In genomic region chr17:78608135-78608670, GRCm38 (mm10) we compare ENCODE assay signal across 18 mouse cellular contexts.
DNase-seq lines count a peak whose midpoint lies in the region; ATAC-seq and TF ChIP-seq lines count a peak whose summit lies in the region.
"Had no signal": no experiment of that assay in that cellular context is flagged by ENCODE, and none has a peak within 500 bp of the region (broad histone marks: within the 10 kb centered on the region; RNA-seq: fewer than 3 reads in every experiment).

No protein-coding gene starts in this region.

- TF ChIP-seq CTCF in E14TG2a.4 (conservative IDR thresholded peaks at IDR 0.05; ENCODE audit: low read length) = no peak
- no peak for TF ChIP-seq CTCF in lung, postnatal 0 days (IDR thresholded peaks at IDR 0.05)

- no peak overlapping the region for H3K9ac ChIP-seq in kidney, embryonic 16.5 days (replicated peaks; ENCODE audit: low read length)
- no peak overlapping the region for H3K9ac ChIP-seq in lung, postnatal 0 days (replicated peaks; ENCODE audit: low read depth)
- H3K9ac ChIP-seq: forebrain, embryonic 12.5 days; midbrain, embryonic 13.5 days had no signal

- H3K4me2 ChIP-seq in kidney, embryonic 16.5 days (replicated peaks; ENCODE audit: low read depth, low read length) = no peak overlapping the region
- no peak overlapping the region for H3K4me2 ChIP-seq in lung, postnatal 0 days (replicated peaks; ENCODE audit: low read depth, low read length)
- H3K4me2 ChIP-seq: forebrain, embryonic 12.5 days; midbrain, embryonic 13.5 days had no signal

- no peak overlapping the region for H3K4me3 ChIP-seq in kidney, embryonic 16.5 days (ENCODE audit: low read length)
- H3K4me3 ChIP-seq in E14TG2a.4 (replicated peaks; ENCODE audit: low read length) = 0 out of 2 replicates have a peak overlapping the region, but pooled peaks have one; percentile 7
- H3K4me3 ChIP-seq in lung, postnatal 0 days (ENCODE audit: low read depth, low read length) = no peak overlapping the region
- H3K4me3 ChIP-seq: forebrain, embryonic 12.5 days; heart, adult 2 months; layer of hippocampus, adult 2 months; midbrain, embryonic 13.5 days had no signal

- H3K36me3 ChIP-seq in kidney, embryonic 16.5 days (ENCODE audit: insufficient read depth, low read length) = no peaks in the 10 kb centered on the region
- H3K36me3 ChIP-seq in E14TG2a.4 (ENCODE audit: insufficient read depth, low read length) = no peaks in the 10 kb centered on the region
- no peaks in the 10 kb centered on the region for H3K36me3 ChIP-seq in lung, postnatal 0 days (ENCODE audit: insufficient read depth, low read length)
- H3K36me3 ChIP-seq: forebrain, embryonic 12.5 days; G1E; midbrain, embryonic 13.5 days had no signal

- no peaks in the 10 kb centered on the region for H3K4me1 ChIP-seq in kidney, embryonic 16.5 days (ENCODE audit: insufficient read depth, low read length)
- peaks cover 10% of the 10 kb centered on the region for H3K4me1 ChIP-seq in E14TG2a.4 (replicated peaks; ENCODE audit: low read depth, low read length)
- no peaks in the 10 kb centered on the region for H3K4me1 ChIP-seq in lung, postnatal 0 days (ENCODE audit: insufficient read depth, low read depth, low read length)
- H3K4me1 ChIP-seq: forebrain, embryonic 12.5 days; midbrain, embryonic 13.5 days had no signal

- H3K27ac ChIP-seq in kidney, embryonic 16.5 days (ENCODE audit: low read length) = no peak overlapping the region
- no peak overlapping the region for H3K27ac ChIP-seq in lung, postnatal 0 days (ENCODE audit: low read length)
- H3K27ac ChIP-seq: forebrain, embryonic 12.5 days; heart, adult 2 months; layer of hippocampus, adult 2 months; midbrain, embryonic 13.5 days had no signal

- no peaks in the 10 kb centered on the region for H3K27me3 ChIP-seq in kidney, embryonic 16.5 days (ENCODE audit: insufficient read depth, low read length)
- no peaks in the 10 kb centered on the region for H3K27me3 ChIP-seq in E14TG2a.4 (ENCODE audit: insufficient read depth, low read length)
- H3K27me3 ChIP-seq in lung, postnatal 0 days (replicated peaks; ENCODE audit: insufficient read depth, low read length) = no peaks in the 10 kb centered on the region
- H3K27me3 ChIP-seq: forebrain, embryonic 12.5 days; midbrain, embryonic 13.5 days had no signal

- ATAC-seq in kidney, embryonic 16.5 days (ENCODE audit: low FRiP score, low TSS enrichment) = no peak
- no peak for ATAC-seq in lung, postnatal 0 days
- ATAC-seq: midbrain, embryonic 13.5 days had no signal

- 17% methylated on average over 16 of the region's 16 CpGs for WGBS in kidney, embryonic 16.5 days
- 31% methylated on average over 16 of the region's 16 CpGs for WGBS in lung, postnatal 0 days

- H3K9me3 ChIP-seq in kidney, embryonic 16.5 days (ENCODE audit: low read length) = no peaks in the 10 kb centered on the region
- H3K9me3 ChIP-seq in E14TG2a.4 (ENCODE audit: low read length) = peaks cover 4% of the 10 kb centered on the region
- no peaks in the 10 kb centered on the region for H3K9me3 ChIP-seq in lung, postnatal 0 days (ENCODE audit: low read length)
- H3K9me3 ChIP-seq: forebrain, embryonic 12.5 days; G1E; midbrain, embryonic 13.5 days had no signal

- TF ChIP-seq EP300 in lung, postnatal 0 days (IDR thresholded peaks at IDR 0.05) = no peak

- peak; percentile 39 for DNase-seq in kidney, adult 11 months
- DNase-seq in embryo, embryonic 11.5 days (ENCODE audit: low read depth, low spot score) = peak; percentile 30
- peak; percentile 12 for DNase-seq in kidney, postnatal 14 days
- no peak for DNase-seq in right cerebral cortex, adult 2 months (ENCODE audit: low spot score in 2 of 2)
- DNase-seq in lung, postnatal 0 days (ENCODE audit: low spot score) = no peak
- DNase-seq in cerebellum, postnatal 14 days = no peak
- DNase-seq: adrenal gland, postnatal 10 days; cerebellum, adult 9-10 months; heart, adult 2 months; heart, postnatal 14 days; liver; lung, postnatal 10 days had no signal

Comparison
In these comparisons a context has a peak if more than half of its experiments do, and no peak if none do; other contexts are left out.
1. DNase-seq: peak in kidney, adult 11 months (single experiment), embryo, embryonic 11.5 days (single experiment) and kidney, postnatal 14 days (single experiment); none in right cerebral cortex, adult 2 months (0 of 2), lung, postnatal 0 days (single experiment) and cerebellum, postnatal 14 days (0 of 2).